Mouse (Mus musculus) lung, embryonic 15.5 days (tissue): ENCODE results near the gene Krtap3-3. TPM values are rescaled to one million over a fixed set of nuclear protein-coding genes. Genes with fewer than 3 reads are reported as not detected.
A peak's percentile ranks its signal among the peaks of the same experiment; 100 is the strongest.

Source experiments
- ATAC-seq: fragments of 200-750 bp; cut with Nextera tagmentation; 2 replicates; pipeline ENCODE4 v1.8.0; 2017; ENCODE audit warnings: moderate number of reproducible peaks, borderline replicate concordance; ENCODE audit not compliant: low FRiP score, low TSS enrichment; ENCODE audit errors: extremely low read depth
- H3K27ac ChIP-seq: fragments of 300-500 bp; sonication (generic); 2 replicates; pipeline ENCODE4 v1.5.1; 2015; ENCODE audit warnings: moderate library complexity, mild to moderate bottlenecking, inconsistent platforms
- H3K27me3 ChIP-seq: fragments of 300-500 bp; sonication (generic); 2 replicates; pipeline ENCODE4 v1.6.1; 2015; ENCODE audit warnings: inconsistent platforms
- H3K36me3 ChIP-seq: fragments of 300-500 bp; sonication (generic); 2 replicates; pipeline ENCODE4 v1.6.1; 2015; ENCODE audit warnings: inconsistent platforms
- H3K4me1 ChIP-seq: fragments of 300-500 bp; sonication (generic); 2 replicates; pipeline ENCODE4 v1.6.1; 2015; ENCODE audit warnings: inconsistent platforms
- H3K4me2 ChIP-seq: fragments of 300-500 bp; sonication (generic); 2 replicates; pipeline ENCODE4 v1.6.1; 2015; ENCODE audit warnings: inconsistent platforms, mild to moderate bottlenecking, moderate library complexity
- H3K4me3 ChIP-seq: fragments of 300-500 bp; sonication (generic); 2 replicates; pipeline ENCODE4 v1.5.1; 2015; ENCODE audit warnings: mild to moderate bottlenecking, inconsistent platforms
- H3K9ac ChIP-seq: fragments of 300-500 bp; sonication (generic); 2 replicates; pipeline ENCODE4 v1.6.1; 2015; ENCODE audit warnings: inconsistent platforms
- H3K9me3 ChIP-seq: fragments of 300-500 bp; sonication (generic); 2 replicates; pipeline ENCODE4 v1.6.1; 2016; ENCODE audit warnings: inconsistent platforms
- WGBS: fragments of 180-500 bp; shearing (Covaris S2); methylation state at CpG from one replicate; pipeline ENCODE4 v1.1.7; 2015; 5-methylcytosine and 5-hydroxymethylcytosine counted together
- polyA plus RNA-seq: library from polyadenylated mRNA; unstranded; fragments of >200 nt; fragmentation: Nextera tagmentation; extraction: Ambion mirVana; gene quantifications from 2 replicates; pipeline ENCODE4 v1.2.1, GENCODE M21; 2015

Krtap3-3 gene
- polyA plus RNA-seq, 1 experiment from 2014 or later = not detected

DNA sequence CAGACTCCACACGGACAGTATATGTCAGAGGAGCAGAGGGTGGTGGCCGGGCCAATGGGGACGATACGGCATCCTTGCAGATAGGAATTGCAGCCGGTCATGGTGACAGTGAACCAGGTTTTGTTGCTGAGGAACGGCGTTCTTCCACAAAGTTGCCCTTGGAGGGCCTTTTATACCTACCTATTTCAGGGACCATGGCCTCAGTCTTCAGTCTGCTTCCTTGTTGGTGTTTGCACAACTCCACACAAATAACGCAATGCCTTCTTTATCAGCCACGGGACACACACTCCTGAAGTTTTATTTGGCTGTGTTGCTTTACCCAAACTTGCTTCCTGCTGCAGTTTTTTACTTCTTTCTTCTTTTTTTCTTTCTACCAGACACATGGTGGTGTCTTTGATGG, 8.7 kb upstream of the Krtap3-3 start, which contains the start of gene Gm11939:
TSS of gene Gm11939 (minus strand) at position 101 of the 400 bp plus-strand sequence.
- H3K27ac ChIP-seq = no peak within 1 kb of the TSS
- no peaks in the 10 kb centered on the region for H3K4me1 ChIP-seq
- no peaks in the 10 kb centered on the region for H3K27me3 ChIP-seq
- no peak within 1 kb of the TSS for H3K4me3 ChIP-seq
- 79% methylated on average over 9 of the region's 9 CpGs for WGBS
- no peaks in the 10 kb centered on the region for H3K36me3 ChIP-seq
- H3K9ac ChIP-seq = no peak within 1 kb of the TSS
- no peaks in the 10 kb centered on the region for H3K9me3 ChIP-seq
- no peak within 1 kb of the TSS for H3K4me2 ChIP-seq
- no peak for ATAC-seq

DNA sequence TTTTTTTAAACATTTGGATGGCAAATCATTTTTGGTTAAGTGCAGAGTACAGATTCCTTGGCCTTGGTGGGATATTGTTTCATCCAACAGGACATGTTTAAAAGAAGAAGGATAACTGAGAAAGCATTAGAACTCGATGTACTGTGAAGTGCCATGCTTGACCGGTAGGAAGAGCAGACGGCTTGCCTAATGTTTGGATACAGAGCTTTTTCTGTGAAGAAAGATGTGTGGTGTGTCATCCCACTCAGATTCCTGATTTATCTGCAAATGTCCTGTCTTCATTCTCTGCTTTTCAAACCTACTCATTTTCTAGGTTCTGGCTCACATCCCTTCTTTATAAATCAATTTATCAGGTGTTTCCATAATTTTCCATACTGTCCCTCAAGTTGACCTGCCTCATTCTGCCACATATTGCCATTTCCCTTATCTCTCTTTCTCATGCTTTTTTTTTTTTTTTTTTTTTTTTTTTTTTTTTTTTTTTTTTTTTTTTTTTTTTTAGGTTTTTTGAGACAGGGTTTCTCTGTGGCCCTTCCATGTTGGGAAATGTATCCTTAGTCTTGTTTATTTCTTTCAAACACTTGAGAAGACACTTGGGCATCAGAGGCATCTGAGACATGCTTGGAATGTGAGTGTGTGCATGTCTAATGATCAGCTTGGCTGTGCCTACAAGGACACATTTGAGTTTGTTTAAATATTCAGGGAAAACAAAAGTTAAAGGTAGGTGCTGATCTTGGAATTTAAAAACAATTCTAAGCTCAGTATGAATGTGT, 7.5 kb upstream of the Krtap3-3 start:
- no peaks in the 10 kb centered on the region for H3K4me1 ChIP-seq
- no peaks in the 10 kb centered on the region for H3K9me3 ChIP-seq
- no peak for ATAC-seq
- H3K9ac ChIP-seq = no peak overlapping the region
- WGBS = 49% methylated on average over 3 of the region's 3 CpGs
- no peaks in the 10 kb centered on the region for H3K27me3 ChIP-seq
- H3K4me2 ChIP-seq = no peak overlapping the region
- H3K4me3 ChIP-seq = no peak overlapping the region
- no peak overlapping the region for H3K27ac ChIP-seq
- no peaks in the 10 kb centered on the region for H3K36me3 ChIP-seq

DNA sequence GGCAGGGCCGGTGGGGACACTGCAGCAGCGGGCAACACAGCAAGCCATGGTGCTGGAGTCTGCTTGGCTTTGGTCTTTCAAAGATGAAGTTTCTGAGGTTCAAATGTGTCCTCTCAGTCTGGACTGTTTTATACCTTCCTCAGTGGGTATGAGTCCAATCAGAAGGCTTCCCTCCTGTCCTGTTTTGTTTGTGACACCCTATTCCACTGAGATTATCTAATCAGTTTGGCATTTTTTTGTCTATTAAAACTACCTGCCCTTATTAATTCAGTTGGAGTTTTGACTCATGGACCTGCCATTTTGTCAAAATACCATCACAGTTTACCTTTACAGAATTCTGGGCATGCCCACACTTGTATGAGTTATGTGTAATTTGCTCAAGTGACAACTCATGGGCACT, 6.1 kb upstream of the Krtap3-3 start, which contains the start of gene Krtap3-2:
TSS of gene Krtap3-2 (minus strand) at position 101 of the 400 bp plus-strand sequence.
- no peaks in the 10 kb centered on the region for H3K36me3 ChIP-seq
- no peak within 1 kb of the TSS for H3K4me3 ChIP-seq
- ATAC-seq = no peak
- no peak within 1 kb of the TSS for H3K4me2 ChIP-seq
- 73% methylated on average over 2 of the region's 2 CpGs for WGBS
- no peaks in the 10 kb centered on the region for H3K9me3 ChIP-seq
- H3K9ac ChIP-seq = no peak within 1 kb of the TSS
- H3K4me1 ChIP-seq = no peaks in the 10 kb centered on the region
- H3K27me3 ChIP-seq = no peaks in the 10 kb centered on the region
- H3K27ac ChIP-seq = no peak within 1 kb of the TSS

DNA sequence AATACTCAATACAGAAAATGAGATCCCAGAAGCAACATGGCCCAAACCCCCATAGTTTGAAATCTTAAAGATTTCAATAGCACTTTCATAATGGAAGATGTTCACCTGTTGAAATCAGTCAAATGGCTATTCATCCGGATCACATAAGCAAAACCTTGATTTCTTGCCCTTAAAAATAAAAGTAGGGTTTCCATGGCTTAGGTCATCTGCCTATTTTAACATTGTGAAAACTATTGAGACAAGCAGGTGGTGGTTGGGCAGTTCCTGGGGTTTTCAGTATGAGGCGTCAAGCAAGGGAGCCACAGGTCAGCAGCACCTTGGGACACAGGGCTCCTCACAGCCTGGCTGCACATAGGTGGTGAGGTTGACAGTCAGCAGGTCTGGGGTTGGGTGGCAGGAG, 5.5 kb upstream of the Krtap3-3 start:
- 82% methylated on average over 2 of the region's 2 CpGs for WGBS
- Histone ChIP-seq H3K27ac (no peak overlapping the region), H3K4me1 (no peaks in the 10 kb centered on the region), H3K9ac (no peak overlapping the region), H3K4me2 (no peak overlapping the region), H3K4me3 (no peak overlapping the region), H3K9me3 (no peaks in the 10 kb centered on the region), H3K27me3 (no peaks in the 10 kb centered on the region), H3K36me3 (no peaks in the 10 kb centered on the region)
- ATAC-seq = no peak

DNA sequence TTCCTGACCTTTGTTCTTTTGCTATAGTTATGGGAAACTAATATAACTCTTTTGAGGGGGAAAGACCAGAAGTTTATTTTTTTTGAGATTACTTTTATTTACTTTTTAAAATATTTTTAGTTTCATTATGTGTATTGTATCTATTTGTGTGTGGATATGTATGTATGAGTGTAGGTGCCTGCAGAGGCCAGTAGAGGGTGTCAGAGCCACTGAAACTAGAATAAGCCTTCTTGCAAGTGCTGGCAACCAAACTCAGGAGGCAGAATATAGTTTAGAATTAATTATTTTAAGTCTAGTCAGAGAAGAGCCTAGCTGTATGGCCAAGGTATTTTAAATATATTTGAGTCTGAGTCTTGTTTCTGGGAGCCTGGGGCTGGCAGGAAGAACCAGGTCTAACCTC, 2.8 kb downstream of the Krtap3-3 start:
- ATAC-seq = no peak
- Histone ChIP-seq H3K4me2 (no peak overlapping the region), H3K27me3 (no peaks in the 10 kb centered on the region), H3K9ac (no peak overlapping the region), H3K36me3 (no peaks in the 10 kb centered on the region), H3K27ac (no peak overlapping the region), H3K4me1 (no peaks in the 10 kb centered on the region), H3K9me3 (no peaks in the 10 kb centered on the region), H3K4me3 (no peak overlapping the region)

DNA sequence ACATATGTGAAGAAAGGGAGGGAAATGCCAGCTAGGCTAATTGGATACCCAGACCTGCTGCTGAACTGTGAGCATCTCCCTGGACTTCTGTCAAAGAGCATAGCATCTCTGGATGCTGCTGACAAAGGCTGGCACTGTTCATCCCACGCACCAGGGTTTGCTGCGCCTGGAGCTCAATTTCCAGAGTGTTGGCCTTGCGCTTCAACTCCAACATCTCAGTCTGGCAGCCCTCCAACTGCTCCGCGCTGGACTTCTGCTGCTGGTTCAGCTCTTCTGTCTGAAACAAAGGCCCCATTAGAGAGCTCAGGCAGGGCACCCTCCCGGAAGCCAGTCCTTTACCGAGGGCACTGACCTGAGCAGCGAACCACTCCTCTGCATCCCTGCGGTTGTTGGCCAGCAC, 10.9 kb downstream of the Krtap3-3 start:
- H3K4me2 ChIP-seq = peak overlapping the region; percentile 8; the same call in 1 of the 2 replicates
- no peak for ATAC-seq

DNA sequence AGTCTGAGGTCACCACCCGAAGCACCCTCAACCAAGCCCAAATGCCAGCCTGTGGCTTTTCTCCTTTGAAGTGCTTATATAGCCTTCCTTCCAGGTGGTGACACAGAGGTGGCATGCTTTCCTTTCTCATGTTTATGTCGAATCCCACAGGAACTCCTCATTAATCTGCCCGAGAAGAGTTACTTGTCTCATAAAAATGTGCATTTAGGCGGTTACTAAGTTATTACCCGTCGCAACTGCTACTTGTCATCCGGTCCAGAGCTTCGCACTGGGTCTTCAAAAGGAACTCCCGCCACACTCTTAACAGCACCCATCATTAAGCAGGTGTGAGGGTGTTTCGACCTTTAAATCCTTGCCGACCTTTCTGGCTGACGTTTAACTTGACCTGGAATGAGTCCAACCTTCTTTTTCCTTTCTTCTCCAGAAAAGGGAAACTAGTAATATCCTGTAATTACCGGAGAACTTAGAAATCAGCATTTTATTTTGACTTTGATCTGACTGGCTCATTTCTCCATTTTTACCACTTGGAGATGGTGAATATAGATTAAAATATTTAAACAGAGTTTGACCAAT, 29.3 kb downstream of the Krtap3-3 start, which contains the start of gene Krt39:
TSS of gene Krt39 (minus strand) at position 51 of the 573 bp plus-strand sequence.
- no peak within 1 kb of the TSS for H3K4me3 ChIP-seq
- H3K4me2 ChIP-seq = no peak within 1 kb of the TSS
- H3K27me3 ChIP-seq = no peaks in the 10 kb centered on the region
- H3K27ac ChIP-seq = no peak within 1 kb of the TSS
- ATAC-seq = no peak
- H3K36me3 ChIP-seq = no peaks in the 10 kb centered on the region
- no peaks in the 10 kb centered on the region for H3K4me1 ChIP-seq
- H3K9me3 ChIP-seq = no peaks in the 10 kb centered on the region
- 56% methylated on average over 13 of the region's 13 CpGs for WGBS
- H3K9ac ChIP-seq = no peak within 1 kb of the TSS

More for the DNA sequence above, 10.9 kb downstream of the Krtap3-3 start:
- H3K27me3 ChIP-seq = no peaks in the 10 kb centered on the region
- no peaks in the 10 kb centered on the region for H3K36me3 ChIP-seq
- peak overlapping the region; percentile 68; the same call in 1 of the 2 replicates for H3K27ac ChIP-seq
- H3K4me3 ChIP-seq = no peak overlapping the region
- H3K4me1 ChIP-seq = 0 out of 2 replicates have a peak, but pooled peaks cover 6% of the 10 kb centered on the region
- no peak overlapping the region for H3K9ac ChIP-seq
- 35% methylated on average over 9 of the region's 9 CpGs for WGBS
- no peaks in the 10 kb centered on the region for H3K9me3 ChIP-seq

DNA sequence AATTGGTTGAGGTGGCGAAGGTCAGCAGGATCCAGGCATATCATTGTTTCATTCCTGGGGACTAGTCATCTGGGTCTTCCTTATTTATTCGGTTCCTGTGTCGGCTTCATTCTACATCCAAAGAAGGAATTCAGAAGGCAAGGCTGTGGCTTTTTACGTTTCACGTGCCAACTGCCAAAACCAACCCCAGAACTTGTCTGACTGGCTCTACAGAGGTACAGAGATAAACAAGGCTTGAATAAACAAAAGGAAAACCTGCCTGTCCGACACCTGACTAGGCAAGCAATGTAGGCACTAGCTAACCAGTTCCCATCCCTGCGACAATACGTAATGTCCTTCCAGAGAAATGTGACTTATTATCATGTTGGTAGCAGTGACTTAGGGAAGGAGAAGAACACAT, 36.6 kb downstream of the Krtap3-3 start:
- ATAC-seq = no peak
- H3K27me3 ChIP-seq = no peaks in the 10 kb centered on the region
- H3K4me2 ChIP-seq = no peak overlapping the region
- H3K9ac ChIP-seq = no peak overlapping the region
- H3K4me3 ChIP-seq = no peak overlapping the region
- WGBS = 54% methylated on average over 8 of the region's 8 CpGs
- no peaks in the 10 kb centered on the region for H3K9me3 ChIP-seq
- H3K27ac ChIP-seq = 0 out of 2 replicates have a peak overlapping the region, but pooled peaks have one; percentile 48
- no peaks in the 10 kb centered on the region for H3K36me3 ChIP-seq
- H3K4me1 ChIP-seq = 0 out of 2 replicates have a peak, but pooled peaks cover 4% of the 10 kb centered on the region

Other genes starting within 250 kb of the Krtap3-3 start
- not detected in 2 replicates for gene Krt25, start 227.9 kb downstream of the Krtap3-3 start, polyA plus RNA-seq
- not detected in 2 replicates for gene Krt26, start 212.9 kb downstream of the Krtap3-3 start, polyA plus RNA-seq
- gene Krt27, start 199.8 kb downstream of the Krtap3-3 start, polyA plus RNA-seq = not detected in 2 replicates
- 0.15 and 0.25 TPM in 2 replicates for gene Krt28, start 176.0 kb downstream of the Krtap3-3 start, polyA plus RNA-seq
- 20.4 and 20.9 TPM in 2 replicates for gene Krt10, start 161.5 kb downstream of the Krtap3-3 start, polyA plus RNA-seq
- gene Krt12, start 128.6 kb downstream of the Krtap3-3 start, polyA plus RNA-seq = 0.07 TPM in 1 of 2 replicates, not detected in the other
- 0.29 and 0.39 TPM in 2 replicates for gene Krt20, start 112.7 kb downstream of the Krtap3-3 start, polyA plus RNA-seq
- 3.9 and 5.1 TPM in 2 replicates for gene Krt23, start 57.7 kb downstream of the Krtap3-3 start, polyA plus RNA-seq
- not detected in 2 replicates for gene Krt39, start 29.5 kb downstream of the Krtap3-3 start, polyA plus RNA-seq
- gene Krt40, start 7.7 kb downstream of the Krtap3-3 start, polyA plus RNA-seq = not detected in 2 replicates
- not detected in 2 replicates for gene Krtap3-2, start 6.0 kb upstream of the Krtap3-3 start, polyA plus RNA-seq
- gene Gm11939, start 8.6 kb upstream of the Krtap3-3 start, polyA plus RNA-seq = not detected in 2 replicates
- not detected in 2 replicates for gene Krtap3-1, start 15.8 kb upstream of the Krtap3-3 start, polyA plus RNA-seq
- not detected in 2 replicates for gene Krtap1-5, start 30.2 kb upstream of the Krtap3-3 start, polyA plus RNA-seq
- gene Krtap1-4, start 32.8 kb upstream of the Krtap3-3 start, polyA plus RNA-seq = not detected in 2 replicates
- not detected in 2 replicates for gene Krtap1-3, start 40.5 kb upstream of the Krtap3-3 start, polyA plus RNA-seq
- gene Krtap9-3, start 47.2 kb upstream of the Krtap3-3 start, polyA plus RNA-seq = not detected in 2 replicates
- gene Gm11938, start 52.4 kb upstream of the Krtap3-3 start, polyA plus RNA-seq = not detected in 2 replicates
- not detected in 2 replicates for gene Gm11937, start 59.3 kb upstream of the Krtap3-3 start, polyA plus RNA-seq
- not detected in 2 replicates for gene Krtap2-4, start 64.0 kb upstream of the Krtap3-3 start, polyA plus RNA-seq
- gene Gm11562, start 69.6 kb upstream of the Krtap3-3 start, polyA plus RNA-seq = not detected in 2 replicates
- not detected in 2 replicates for gene Krtap4-1, start 77.4 kb upstream of the Krtap3-3 start, polyA plus RNA-seq
- gene Krtap4-2, start 84.2 kb upstream of the Krtap3-3 start, polyA plus RNA-seq = not detected in 2 replicates
- gene Krtap4-7, start 93.2 kb upstream of the Krtap3-3 start, polyA plus RNA-seq = not detected in 2 replicates
- not detected in 2 replicates for gene Gm11555, start 99.4 kb upstream of the Krtap3-3 start, polyA plus RNA-seq
- gene Gm11563, start 108.1 kb upstream of the Krtap3-3 start, polyA plus RNA-seq = not detected in 2 replicates
- not detected in 2 replicates for gene Krtap4-6, start 115.1 kb upstream of the Krtap3-3 start, polyA plus RNA-seq
- gene Gm14190, start 139.9 kb upstream of the Krtap3-3 start, polyA plus RNA-seq = not detected in 2 replicates
- gene Gm14180, start 183.4 kb upstream of the Krtap3-3 start, polyA plus RNA-seq = not detected in 2 replicates
- not detected in 2 replicates for gene Gm11595, start 222.0 kb upstream of the Krtap3-3 start, polyA plus RNA-seq
- not detected in 2 replicates for gene Krtap4-8, start 229.8 kb upstream of the Krtap3-3 start, polyA plus RNA-seq
- gene Krtap4-9, start 234.3 kb upstream of the Krtap3-3 start, polyA plus RNA-seq = not detected in 2 replicates
- not detected in 2 replicates for gene Gm11596, start 242.6 kb upstream of the Krtap3-3 start, polyA plus RNA-seq
- gene Gm11569, start 248.1 kb upstream of the Krtap3-3 start, polyA plus RNA-seq = not detected in 2 replicates